Mouse (Mus musculus): ENCODE measurements around the gene C1qtnf7. TPM values are rescaled to one million over a fixed set of nuclear protein-coding genes. Genes with fewer than 3 reads are reported as not detected.
A peak's percentile ranks its signal among the peaks of the same experiment; 100 is the strongest.

C1qtnf7 gene
- polyA plus RNA-seq, 1 experiment from 2014 or later = 1.7 TPM

GRCm38 (mm10) chr5:43511126-43511525, 4.2 kb upstream of the C1qtnf7 start:
- H3K27me3 ChIP-seq (replicated peaks) = no peaks in the 10 kb centered on the region
- H3K9me3 ChIP-seq (replicated peaks) = no peaks in the 10 kb centered on the region
- H3K9ac ChIP-seq (replicated peaks) = no peak overlapping the region
- H3K4me3 ChIP-seq (replicated peaks) = no peak overlapping the region
- 84% methylated on average over 2 of the region's 2 CpGs for WGBS
- no peaks in the 10 kb centered on the region for H3K36me3 ChIP-seq
- no peak for ATAC-seq (ENCODE audit: low FRiP score)
- no peak overlapping the region for H3K4me2 ChIP-seq
- no peaks in the 10 kb centered on the region for H3K4me1 ChIP-seq
- no peak overlapping the region for H3K27ac ChIP-seq (replicated peaks)

DNA sequence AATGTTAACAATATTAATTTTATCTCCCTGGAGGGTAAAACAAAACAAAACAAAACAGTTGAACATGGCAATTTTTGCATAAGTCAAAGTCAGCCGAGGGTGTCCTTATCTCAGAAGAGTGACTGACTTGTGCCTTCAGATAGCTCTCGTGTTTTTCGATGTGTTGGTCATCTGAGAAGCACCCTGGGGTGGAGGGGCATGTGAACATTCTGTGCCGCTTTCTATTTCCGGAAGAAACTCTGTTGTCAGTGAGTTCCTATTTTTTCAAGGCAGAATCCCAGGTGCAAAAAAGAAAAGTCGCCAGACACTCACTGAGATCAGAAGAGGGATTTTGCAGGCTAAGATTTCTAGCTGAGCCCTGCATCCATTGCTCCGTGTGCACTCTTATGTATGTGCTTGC, 1.2 kb downstream of the C1qtnf7 start:
- 88% methylated on average over 7 of the region's 7 CpGs for WGBS

DNA sequence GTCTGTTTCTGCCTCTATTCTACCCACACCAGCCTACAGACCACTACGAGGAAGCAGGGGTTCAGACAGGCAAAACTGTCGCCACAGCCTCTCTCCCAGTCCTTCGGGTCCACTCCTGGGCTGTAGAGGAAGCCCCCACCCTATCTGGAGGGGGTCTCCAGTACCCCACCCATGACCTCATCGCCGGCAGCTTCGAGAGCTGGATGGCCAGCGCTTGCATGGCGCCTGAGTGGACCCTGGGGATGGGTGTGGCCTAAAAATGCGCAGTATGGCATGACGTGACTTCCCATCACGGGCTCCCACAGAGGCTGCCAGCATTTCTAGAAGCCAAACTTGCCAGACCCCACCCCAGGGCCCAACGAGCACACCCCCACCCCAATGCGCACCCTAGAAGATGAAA, 2.0 kb downstream of the C1qtnf7 start:
- no peaks in the 10 kb centered on the region for H3K9me3 ChIP-seq (replicated peaks)
- H3K36me3 ChIP-seq = no peaks in the 10 kb centered on the region

More for the DNA sequence above, 1.2 kb downstream of the C1qtnf7 start:
- Histone ChIP-seq H3K9me3 (replicated peaks) (no peaks in the 10 kb centered on the region), H3K27ac (replicated peaks) (no peak overlapping the region), H3K9ac (replicated peaks) (no peak overlapping the region), H3K36me3 (no peaks in the 10 kb centered on the region), H3K27me3 (replicated peaks) (no peaks in the 10 kb centered on the region), H3K4me1 (no peaks in the 10 kb centered on the region), H3K4me3 (replicated peaks) (no peak overlapping the region), H3K4me2 (no peak overlapping the region)
- ATAC-seq (ENCODE audit: low FRiP score) = no peak

DNA sequence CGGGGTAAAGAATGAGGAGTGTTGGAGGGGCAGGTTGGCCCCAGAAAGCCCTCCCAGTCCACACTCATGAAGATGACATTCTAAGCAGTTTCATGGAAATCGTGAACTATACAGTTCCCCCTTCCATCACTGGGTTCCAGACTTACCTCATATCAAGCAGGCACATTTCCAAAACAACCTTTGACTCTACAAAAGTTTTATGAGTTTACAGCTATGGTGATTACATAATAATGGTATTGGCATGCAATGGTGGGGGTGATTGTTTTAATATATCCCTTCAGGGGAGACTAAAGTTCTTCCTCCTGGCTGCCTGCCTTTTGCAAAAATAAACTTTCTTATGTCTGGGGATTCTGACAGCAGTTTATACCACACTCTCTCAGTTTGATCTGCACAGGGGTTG, 4.6 kb downstream of the C1qtnf7 start:
- H3K36me3 ChIP-seq = no peaks in the 10 kb centered on the region
- no peak overlapping the region for H3K27ac ChIP-seq (replicated peaks)
- no peak for ATAC-seq (ENCODE audit: low FRiP score)
- no peaks in the 10 kb centered on the region for H3K9me3 ChIP-seq (replicated peaks)
- H3K9ac ChIP-seq (replicated peaks) = no peak overlapping the region
- WGBS = 77% methylated on average over 2 of the region's 2 CpGs
- H3K4me2 ChIP-seq = no peak overlapping the region
- H3K4me3 ChIP-seq (replicated peaks) = no peak overlapping the region
- H3K27me3 ChIP-seq (replicated peaks) = no peaks in the 10 kb centered on the region
- H3K4me1 ChIP-seq = no peaks in the 10 kb centered on the region

More for the DNA sequence above, 2.0 kb downstream of the C1qtnf7 start:
- 91% methylated on average over 13 of the region's 13 CpGs for WGBS
- Histone ChIP-seq H3K4me3 (replicated peaks) (no peak overlapping the region), H3K9ac (replicated peaks) (no peak overlapping the region), H3K4me2 (no peak overlapping the region), H3K27me3 (replicated peaks) (no peaks in the 10 kb centered on the region), H3K4me1 (no peaks in the 10 kb centered on the region), H3K27ac (replicated peaks) (no peak overlapping the region)
- peak; percentile 35; the same call in 1 of the 2 replicates for ATAC-seq (ENCODE audit: low FRiP score)

GRCm38 (mm10) chr5:43521369-43521768, 6.0 kb downstream of the C1qtnf7 start:
- WGBS = 64% methylated on average over 7 of the region's 7 CpGs
- Histone ChIP-seq H3K9ac (replicated peaks) (no peak overlapping the region), H3K4me1 (no peaks in the 10 kb centered on the region), H3K36me3 (no peaks in the 10 kb centered on the region), H3K4me3 (replicated peaks) (no peak overlapping the region), H3K9me3 (replicated peaks) (no peaks in the 10 kb centered on the region), H3K27me3 (replicated peaks) (no peaks in the 10 kb centered on the region), H3K27ac (replicated peaks) (no peak overlapping the region), H3K4me2 (no peak overlapping the region)
- no peak for ATAC-seq (ENCODE audit: low FRiP score)

DNA sequence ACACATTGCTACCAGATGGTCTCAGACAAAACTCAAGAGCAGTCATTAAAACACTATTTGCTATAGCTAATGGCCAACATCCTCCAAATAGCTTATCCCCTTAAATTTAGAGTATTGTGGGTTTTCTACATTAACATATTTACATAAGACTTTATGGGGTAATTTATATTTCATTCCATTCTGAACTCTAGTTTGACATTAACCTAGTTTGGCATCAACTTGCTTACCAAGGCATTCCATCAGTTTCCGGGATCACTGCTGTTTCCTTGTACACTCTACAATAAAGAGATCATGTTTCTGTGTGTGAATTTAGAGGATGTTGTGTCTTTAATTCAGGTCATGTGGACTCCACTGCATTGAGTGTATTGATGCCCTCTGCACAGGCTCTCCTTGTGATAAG, 7.5 kb downstream of the C1qtnf7 start:
- ATAC-seq (ENCODE audit: low FRiP score) = no peak
- no peak overlapping the region for H3K4me2 ChIP-seq

DNA sequence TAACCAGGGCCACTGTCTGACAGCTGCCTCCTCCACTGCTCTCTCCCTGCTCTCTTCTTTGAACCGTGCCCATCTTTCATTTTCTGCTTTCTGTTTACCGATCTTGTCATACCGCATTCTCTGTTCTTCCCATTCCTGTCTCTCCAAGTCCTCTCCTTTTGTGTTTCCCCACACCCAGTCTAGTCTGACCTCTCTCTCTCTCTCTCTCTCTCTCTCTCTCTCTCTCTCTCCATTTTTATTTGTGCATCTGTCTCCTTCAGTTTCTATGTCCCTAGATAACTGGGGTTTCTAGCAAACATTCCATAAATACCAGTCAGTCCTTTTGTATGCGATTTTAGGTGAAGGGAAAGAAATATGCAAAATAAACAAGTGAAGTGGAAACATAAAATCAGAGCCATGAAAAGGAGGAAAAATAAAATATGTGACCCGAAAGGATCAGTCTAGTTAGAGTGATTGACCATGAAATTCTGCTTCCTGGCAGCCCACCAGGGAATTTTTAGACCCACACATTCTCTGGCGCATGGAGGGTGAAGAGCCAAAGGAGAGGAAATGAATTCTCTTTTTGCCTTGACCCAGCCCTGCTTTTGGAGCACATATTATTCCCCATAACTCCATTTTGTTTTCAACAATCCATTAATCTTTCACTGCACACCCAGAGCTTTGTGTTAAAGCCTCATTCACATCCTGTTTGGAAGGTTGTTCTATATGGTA, 11.7 kb downstream of the C1qtnf7 start:
- no peak overlapping the region for H3K9ac ChIP-seq (replicated peaks)
- H3K9me3 ChIP-seq (replicated peaks) = no peaks in the 10 kb centered on the region
- H3K27ac ChIP-seq (replicated peaks) = no peak overlapping the region
- H3K4me2 ChIP-seq = no peak overlapping the region
- H3K4me1 ChIP-seq = peaks cover 16% of the 10 kb centered on the region
- no peak overlapping the region for H3K4me3 ChIP-seq (replicated peaks)
- H3K36me3 ChIP-seq = no peaks in the 10 kb centered on the region
- WGBS = 56% methylated on average over 6 of the region's 6 CpGs
- ATAC-seq (ENCODE audit: low FRiP score) = no peak
- no peaks in the 10 kb centered on the region for H3K27me3 ChIP-seq (replicated peaks)

More for the DNA sequence above, 7.5 kb downstream of the C1qtnf7 start:
- Histone ChIP-seq H3K27me3 (replicated peaks) (no peaks in the 10 kb centered on the region), H3K4me1 (no peaks in the 10 kb centered on the region), H3K9ac (replicated peaks) (no peak overlapping the region), H3K27ac (replicated peaks) (no peak overlapping the region), H3K36me3 (no peaks in the 10 kb centered on the region), H3K4me3 (replicated peaks) (no peak overlapping the region), H3K9me3 (replicated peaks) (no peaks in the 10 kb centered on the region)
- 90% methylated on average over 1 of the region's 1 CpGs for WGBS

DNA sequence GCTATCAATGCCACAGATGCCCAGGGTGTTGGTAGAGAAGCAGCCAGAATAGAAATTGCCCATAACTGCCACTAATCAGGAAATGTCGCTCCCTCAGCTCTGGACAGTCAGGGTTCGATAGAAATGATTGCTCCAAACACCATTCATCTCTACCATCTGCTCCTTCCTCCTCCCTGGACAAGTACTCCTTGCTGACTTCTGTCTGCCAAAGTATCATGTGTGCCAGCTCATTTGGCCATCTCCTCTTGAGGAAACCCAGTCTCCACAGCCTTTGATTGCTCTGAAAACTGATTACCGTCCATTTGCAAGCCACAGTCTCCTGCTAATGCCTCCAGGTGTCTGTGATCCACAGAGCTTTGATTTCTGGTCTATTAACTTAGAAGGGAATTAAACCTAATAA, 14.8 kb downstream of the C1qtnf7 start:
- WGBS = 70% methylated on average over 3 of the region's 3 CpGs
- ATAC-seq (ENCODE audit: low FRiP score) = peak; percentile 70
- no peak overlapping the region for H3K4me2 ChIP-seq
- no peaks in the 10 kb centered on the region for H3K36me3 ChIP-seq
- H3K4me1 ChIP-seq = peaks cover 16% of the 10 kb centered on the region
- no peak overlapping the region for H3K9ac ChIP-seq (replicated peaks)
- H3K4me3 ChIP-seq (replicated peaks) = no peak overlapping the region
- H3K27ac ChIP-seq (replicated peaks) = no peak overlapping the region
- H3K9me3 ChIP-seq (replicated peaks) = no peaks in the 10 kb centered on the region
- no peaks in the 10 kb centered on the region for H3K27me3 ChIP-seq (replicated peaks)

DNA sequence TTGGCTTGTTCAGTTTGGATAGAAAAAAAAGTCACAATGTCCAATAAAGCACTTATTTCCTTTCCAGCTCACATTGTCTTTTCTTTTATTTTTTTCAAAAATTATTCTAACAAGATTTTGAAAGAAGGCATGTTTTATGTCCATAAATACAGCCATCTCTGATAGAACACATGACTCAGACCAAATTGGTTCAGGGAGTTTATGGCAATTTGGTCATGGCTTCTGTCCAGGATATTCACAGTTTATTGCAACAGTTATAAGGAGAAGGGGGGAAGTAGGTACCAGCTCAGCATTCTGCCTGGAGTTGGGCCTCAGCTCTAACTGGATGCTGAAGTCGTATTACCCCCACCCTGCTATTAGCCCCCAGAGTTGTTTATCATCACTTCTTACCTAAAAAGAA, 15.5 kb downstream of the C1qtnf7 start:
- Histone ChIP-seq H3K27ac (replicated peaks) (no peak overlapping the region), H3K4me2 (no peak overlapping the region), H3K27me3 (replicated peaks) (no peaks in the 10 kb centered on the region), H3K4me1 (peaks cover 16% of the 10 kb centered on the region), H3K36me3 (no peaks in the 10 kb centered on the region), H3K9me3 (replicated peaks) (no peaks in the 10 kb centered on the region), H3K4me3 (replicated peaks) (no peak overlapping the region), H3K9ac (replicated peaks) (no peak overlapping the region)
- 68% methylated on average over 1 of the region's 1 CpGs for WGBS
- ATAC-seq (ENCODE audit: low FRiP score) = no peak

DNA sequence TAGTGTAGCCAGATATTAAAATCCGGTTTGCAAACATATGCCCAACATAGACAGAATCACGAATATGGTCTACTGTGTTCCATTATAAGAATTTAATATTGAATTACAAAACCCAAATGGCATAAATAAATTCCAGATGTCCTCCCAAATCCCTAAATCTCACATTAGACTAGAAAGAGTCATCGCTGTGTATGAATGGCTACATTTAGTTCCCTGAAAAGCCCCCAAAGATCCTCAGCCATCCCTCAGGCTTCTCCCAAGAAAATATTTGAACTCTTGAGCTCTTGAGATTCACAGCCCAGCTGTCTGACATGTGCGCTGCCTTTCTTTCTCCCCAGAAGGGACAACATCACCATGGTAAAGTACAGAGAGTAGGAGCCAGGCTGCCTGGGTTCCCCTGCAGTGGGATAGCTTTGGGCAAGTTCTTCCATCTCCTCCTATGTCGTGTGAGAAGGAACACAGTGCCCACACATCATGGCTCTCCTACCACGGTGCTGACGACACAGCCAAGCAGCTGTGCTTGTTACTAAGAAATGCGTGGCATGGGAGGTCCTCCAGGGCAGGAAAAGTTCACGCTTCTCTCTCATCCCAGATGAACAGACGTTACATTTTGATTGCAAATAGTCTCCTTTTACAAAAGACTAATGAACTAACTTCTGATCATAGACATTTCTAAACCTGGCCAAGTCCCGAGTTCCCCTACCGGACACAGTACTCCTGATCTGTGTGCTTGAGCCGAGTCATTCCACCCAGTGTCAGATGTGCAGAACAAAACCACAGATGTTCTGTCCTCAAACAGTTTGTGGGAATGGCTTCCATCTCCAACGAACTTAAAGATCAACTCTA, 23.2 kb downstream of the C1qtnf7 start:
- no peak overlapping the region for H3K4me2 ChIP-seq
- no peak overlapping the region for H3K9ac ChIP-seq (replicated peaks)
- no peak overlapping the region for H3K4me3 ChIP-seq (replicated peaks)
- no peak for ATAC-seq (ENCODE audit: low FRiP score)
- H3K27me3 ChIP-seq (replicated peaks) = no peaks in the 10 kb centered on the region
- H3K9me3 ChIP-seq (replicated peaks) = no peaks in the 10 kb centered on the region
- H3K4me1 ChIP-seq = no peaks in the 10 kb centered on the region
- WGBS = 88% methylated on average over 14 of the region's 14 CpGs
- no peaks in the 10 kb centered on the region for H3K36me3 ChIP-seq
- no peak overlapping the region for H3K27ac ChIP-seq (replicated peaks)

- no peak for ATAC-seq (ENCODE audit: low FRiP score)
- Histone ChIP-seq H3K36me3 (no peaks in the 10 kb centered on the region), H3K4me1 (no peaks in the 10 kb centered on the region), H3K4me3 (replicated peaks) (no peak overlapping the region), H3K27me3 (replicated peaks) (no peaks in the 10 kb centered on the region), H3K4me2 (no peak overlapping the region), H3K27ac (replicated peaks) (no peak overlapping the region), H3K9me3 (replicated peaks) (no peaks in the 10 kb centered on the region), H3K9ac (replicated peaks) (no peak overlapping the region)
- WGBS = 75% methylated on average over 3 of the region's 3 CpGs
Measured at GRCm38 (mm10) chr5:43539168-43539516, 23.8 kb downstream of the C1qtnf7 start.

DNA sequence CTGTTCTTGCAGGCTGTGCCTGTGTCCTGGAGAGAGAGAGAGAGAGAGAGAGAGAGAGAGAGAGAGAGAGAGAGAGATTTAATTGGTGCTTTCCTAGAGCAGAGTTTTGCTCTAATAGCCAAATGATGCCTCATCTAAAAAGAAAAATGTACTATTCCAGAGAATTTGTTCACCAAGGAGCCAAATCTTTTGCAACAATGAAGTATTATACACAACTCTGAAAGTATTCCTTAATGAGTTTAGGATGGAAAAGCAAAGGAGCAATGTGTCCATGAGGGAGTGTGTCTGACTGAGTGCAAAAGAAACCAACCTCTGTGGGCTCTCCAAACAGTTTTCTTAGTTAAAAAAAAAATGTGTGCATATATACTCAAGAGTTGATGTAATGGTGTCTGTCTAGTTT, 24.5 kb downstream of the C1qtnf7 start:
- Histone ChIP-seq H3K36me3 (no peaks in the 10 kb centered on the region), H3K9ac (replicated peaks) (no peak overlapping the region), H3K27me3 (replicated peaks) (no peaks in the 10 kb centered on the region), H3K27ac (replicated peaks) (no peak overlapping the region), H3K9me3 (replicated peaks) (no peaks in the 10 kb centered on the region), H3K4me3 (replicated peaks) (no peak overlapping the region), H3K4me2 (no peak overlapping the region), H3K4me1 (no peaks in the 10 kb centered on the region)
- no peak for ATAC-seq (ENCODE audit: low FRiP score)

All from neural tube, embryonic 15.5 days (tissue).